Mouse (Mus musculus): Measurements from ENCODE around the gene Epha2.
A peak's percentile ranks its signal among the peaks of the same experiment; 100 is the strongest.

DNA sequence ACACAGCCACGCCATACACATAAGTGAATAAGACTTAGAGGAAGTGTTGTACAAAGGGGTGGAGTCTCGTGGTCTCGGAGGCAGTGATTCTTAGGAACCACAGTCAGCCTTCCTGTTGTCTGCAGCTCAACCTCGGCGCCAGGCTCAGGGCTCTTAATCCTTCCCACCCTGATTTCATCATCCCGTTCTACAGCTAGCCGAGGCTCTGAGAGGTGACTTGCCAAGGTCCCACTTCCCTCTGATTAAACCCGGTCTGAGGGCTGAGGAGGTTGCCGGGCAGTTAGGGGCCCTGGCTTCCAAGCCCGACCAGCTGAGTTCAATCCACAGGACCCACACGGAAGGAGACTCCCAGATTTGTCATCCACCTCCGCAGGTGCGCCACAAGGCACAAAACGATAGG, 28.2 kb upstream of the Epha2 start:
- no peak for TF ChIP-seq USF1 (IDR thresholded peaks at IDR 0.05; ENCODE audit: low read depth)
- no peak for TF ChIP-seq TCF12 (IDR thresholded peaks at IDR 0.05; ENCODE audit: insufficient read depth, poor library complexity, severe bottlenecking)
- TF ChIP-seq POLR2A (IDR thresholded peaks at IDR 0.05; ENCODE audit: insufficient read length, low read depth), result peak; percentile 59
- no peak for TF ChIP-seq E2F4 (IDR thresholded peaks at IDR 0.05; ENCODE audit: insufficient read depth)
- no peak for TF ChIP-seq MAX (IDR thresholded peaks at IDR 0.05; ENCODE audit: low read depth)
- no peak for TF ChIP-seq MYOG (IDR thresholded peaks at IDR 0.05; ENCODE audit: control insufficient read depth in 1 of 3, insufficient read depth in 1 of 3, insufficient read length in 2 of 3, low read depth in 2 of 3)
- TF ChIP-seq POLR2AphosphoS2 (IDR thresholded peaks at IDR 0.05; ENCODE audit: insufficient read length, low read depth), result peak; percentile 72
